Mouse (Mus musculus) ES-Bruce4 (cell line): ENCODE data around the gene Iqschfp.

Experiments used
- CTCF ChIP-seq: IDR thresholded peaks from one replicate; pipeline ENCODE4 v1.8.1; 2011; ENCODE audit warnings: low read depth, low read length
- POLR2A ChIP-seq: IDR thresholded peaks from one replicate; pipeline ENCODE4 v1.8.1; 2011; ENCODE audit warnings: low read length; ENCODE audit not compliant: insufficient read depth

DNA sequence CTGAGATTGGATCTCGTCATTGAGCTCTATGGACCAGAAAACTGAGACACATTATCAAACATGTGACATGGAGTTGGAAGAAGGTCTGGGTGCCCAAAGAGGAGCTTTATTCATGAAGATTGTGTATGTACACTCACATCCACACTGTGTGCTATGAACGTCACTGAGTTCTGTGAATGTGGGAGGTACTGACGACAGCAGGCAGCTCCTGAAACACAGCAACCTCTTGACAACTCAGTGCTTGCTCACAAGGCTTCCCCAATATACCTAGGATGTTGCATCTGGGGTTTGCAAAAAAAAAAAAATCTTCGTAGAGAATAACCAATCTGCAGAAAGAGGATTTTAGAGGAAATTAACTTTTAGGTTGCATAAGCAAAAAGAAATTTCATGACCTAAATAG is 31.1 kb downstream of the Iqschfp start:
- TF ChIP-seq CTCF (no peak), POLR2A (no peak)
